Mouse (Mus musculus): Measurements from ENCODE around the gene Ccdc82.

Ccdc82 gene

GRCm38 (mm10) chr9:13246815-13247638 is at the start of gene Ccdc82:
Gene Ccdc82, plus strand, starts transcription at chr9:13246955.
- DNase-seq, result peak; percentile 95

DNA sequence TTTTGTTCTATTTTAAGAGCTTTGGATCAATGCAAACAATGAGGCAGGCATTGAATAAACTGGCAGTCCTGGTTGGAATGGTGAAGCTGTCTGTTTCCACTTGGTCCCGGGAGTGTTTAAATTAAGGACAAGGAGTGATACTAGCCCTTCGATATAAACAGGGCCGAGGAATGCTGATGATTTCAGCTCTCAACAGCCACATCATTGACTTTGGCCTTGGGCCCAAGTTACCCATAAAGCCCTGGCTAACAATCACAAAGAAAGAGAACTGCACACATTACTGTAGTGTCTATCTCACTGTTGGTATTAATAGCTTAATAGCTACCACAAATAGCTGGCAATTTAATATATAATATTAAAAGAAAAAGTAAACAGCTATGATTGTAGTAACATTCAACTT is 46.7 kb upstream of the Ccdc82 start:
- DNase-seq, result peak; percentile 21

DNA sequence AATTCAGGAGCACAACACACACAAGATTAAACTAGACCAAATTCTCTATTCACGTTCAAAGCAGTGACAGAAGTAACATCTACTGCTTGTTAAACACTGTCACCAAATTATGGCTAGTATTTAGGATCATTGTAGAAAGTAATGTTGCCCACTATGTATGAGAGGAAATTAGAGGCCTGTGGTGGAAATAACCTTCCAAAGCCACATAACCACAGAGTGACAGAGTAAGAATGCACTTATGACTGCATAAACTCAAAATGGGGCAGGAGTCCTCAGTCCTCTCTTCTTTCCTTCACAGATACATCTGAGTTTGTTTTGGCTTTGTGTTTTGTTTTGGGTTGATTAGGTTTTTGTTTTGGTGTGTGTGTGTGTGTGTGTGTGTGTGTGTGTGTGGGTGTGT is 43.6 kb upstream of the Ccdc82 start:
- no peak for DNase-seq

DNA sequence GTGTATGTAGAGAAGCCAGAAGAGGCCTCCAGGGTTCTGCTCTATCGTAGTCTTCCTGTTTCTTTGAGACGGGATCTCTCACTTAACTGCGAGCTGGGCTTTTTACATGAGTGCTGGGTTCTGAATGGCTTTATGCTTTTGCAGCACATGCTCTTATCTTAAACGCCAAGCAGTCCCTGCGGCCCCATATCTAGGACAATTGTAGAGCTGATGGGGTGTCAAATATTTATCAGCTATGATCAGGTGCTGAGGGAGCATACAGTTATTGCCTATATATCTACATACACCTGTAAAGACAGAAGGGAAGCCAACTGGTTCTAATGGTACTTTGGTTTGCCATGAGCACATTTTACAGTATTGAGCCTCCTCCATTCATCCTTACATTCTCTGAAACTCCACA is 43.1 kb upstream of the Ccdc82 start:
- DNase-seq, result no peak

DNA sequence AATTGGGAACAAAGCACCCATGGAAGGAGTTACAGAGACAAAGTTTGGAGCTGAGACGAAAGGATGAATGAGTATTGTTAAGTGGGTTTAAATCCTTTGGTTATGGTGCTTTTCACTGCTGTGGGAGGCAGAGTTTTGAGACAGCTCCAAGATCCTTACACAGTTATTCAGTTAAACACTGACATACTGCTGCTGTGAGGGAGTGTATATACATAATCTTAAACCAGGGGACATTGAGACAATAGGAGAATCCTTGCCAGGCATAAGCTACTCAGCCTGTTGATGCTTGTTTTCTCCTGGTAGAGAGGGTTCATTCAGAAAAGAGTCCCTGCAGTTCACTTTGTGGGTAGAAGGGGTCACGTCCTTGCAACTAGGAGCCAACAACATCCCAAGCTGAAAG is 40.4 kb upstream of the Ccdc82 start:
- DNase-seq, result no peak

DNA sequence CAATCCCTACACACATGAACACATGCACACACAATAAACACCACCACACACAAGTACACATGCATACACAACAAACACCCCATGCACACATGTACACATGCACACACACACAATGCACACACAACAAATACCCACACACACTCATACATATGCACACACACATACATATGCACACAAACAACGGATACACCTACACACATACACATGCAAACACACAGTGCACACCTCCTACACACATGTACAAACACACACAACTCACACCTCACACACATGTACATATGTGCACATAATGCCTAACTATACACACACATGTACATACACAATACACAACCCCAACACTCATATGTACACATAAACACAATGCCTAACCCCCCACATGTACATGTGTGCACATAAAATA is 20.9 kb upstream of the Ccdc82 start:
- DNase-seq, result no peak

DNA sequence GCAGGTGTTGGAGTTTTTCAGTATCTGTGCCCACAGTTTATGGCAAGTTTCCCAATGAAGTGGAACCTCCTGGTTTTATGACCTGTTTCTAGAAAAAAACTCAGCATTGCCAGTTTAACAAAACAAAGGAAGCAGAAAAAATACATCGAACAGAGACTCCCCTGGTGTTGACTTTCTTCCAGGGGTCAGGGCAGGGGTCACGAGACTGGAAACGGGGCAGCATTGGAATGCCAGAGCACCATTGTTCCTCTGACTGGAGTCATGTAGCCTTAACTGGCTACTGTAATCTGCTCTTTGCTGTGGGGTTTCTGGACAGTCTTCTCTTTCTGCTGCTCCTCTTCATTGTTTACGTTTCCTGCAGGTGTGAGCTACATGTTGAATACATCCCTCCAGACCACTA is 16.2 kb upstream of the Ccdc82 start:
- DNase-seq, result no peak

DNA sequence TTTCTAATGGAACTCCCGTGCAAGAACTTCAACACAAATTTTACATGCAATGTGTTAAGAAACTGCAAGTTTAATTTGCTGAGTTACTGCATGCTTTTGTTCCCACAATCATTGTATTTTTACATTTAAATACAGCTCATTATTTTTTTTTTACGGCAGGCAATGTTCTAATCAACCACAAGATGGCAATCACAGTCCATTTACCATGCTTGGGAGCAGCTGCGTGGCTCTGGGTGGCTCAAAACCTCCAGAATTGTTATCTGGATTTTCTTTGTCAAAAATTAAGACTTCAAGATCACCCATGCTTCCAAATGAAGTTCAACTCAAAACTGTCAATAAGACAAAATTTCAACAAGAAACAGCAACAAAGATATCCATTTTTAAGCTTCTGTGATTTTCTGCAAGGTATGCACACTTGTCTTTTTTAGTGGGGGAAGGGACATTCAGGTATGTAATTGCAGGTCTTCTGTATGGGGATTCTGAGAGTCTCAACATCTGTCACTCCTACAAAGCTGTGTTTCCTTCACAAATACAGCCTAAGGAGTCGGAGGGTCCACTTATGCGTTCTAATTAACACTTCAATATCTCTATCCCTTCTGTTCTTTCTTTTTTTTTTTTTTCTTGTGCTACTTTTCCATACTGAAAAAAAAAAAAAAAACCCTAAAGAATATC is 15.1 kb upstream of the Ccdc82 start:
- peak; percentile 38 for DNase-seq

- peak; percentile 43 for DNase-seq
Measured at GRCm38 (mm10) chr9:13242321-13242720, 4.4 kb upstream of the Ccdc82 start.

DNA sequence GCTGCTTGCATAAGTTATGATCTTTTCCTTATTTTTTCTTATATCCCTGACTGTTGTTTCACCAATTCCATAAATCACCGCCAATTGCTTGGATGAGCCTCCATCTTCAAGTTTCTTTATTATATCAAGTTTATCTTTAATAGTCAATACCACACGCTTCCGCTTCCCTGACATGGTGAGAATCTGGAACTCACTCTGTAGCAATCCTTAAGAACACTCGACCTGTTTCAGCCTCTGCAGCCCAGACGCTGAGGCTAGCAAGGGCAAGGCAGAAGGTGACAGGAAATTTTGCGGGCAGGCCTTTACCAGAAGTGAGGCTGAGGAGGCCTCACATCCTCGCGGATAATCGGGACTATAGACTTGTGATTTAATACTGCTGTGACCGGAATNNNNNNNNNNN is 1.3 kb upstream of the Ccdc82 start, which contains the start of gene Jrkl:
TSS of gene Jrkl (minus strand) at position 349 of the 400 bp plus-strand sequence.
- DNase-seq, result peak; percentile 59

- no peak for DNase-seq
Measured at GRCm38 (mm10) chr9:13248104-13248503, 1.3 kb downstream of the Ccdc82 start.

GRCm38 (mm10) chr9:13251251-13251650 is 4.5 kb downstream of the Ccdc82 start:
- no peak for DNase-seq

- DNase-seq, result no peak
Measured at GRCm38 (mm10) chr9:13256726-13257125, 10.0 kb downstream of the Ccdc82 start.

- no peak for DNase-seq
Measured at GRCm38 (mm10) chr9:13258173-13258572, 11.4 kb downstream of the Ccdc82 start.

DNA sequence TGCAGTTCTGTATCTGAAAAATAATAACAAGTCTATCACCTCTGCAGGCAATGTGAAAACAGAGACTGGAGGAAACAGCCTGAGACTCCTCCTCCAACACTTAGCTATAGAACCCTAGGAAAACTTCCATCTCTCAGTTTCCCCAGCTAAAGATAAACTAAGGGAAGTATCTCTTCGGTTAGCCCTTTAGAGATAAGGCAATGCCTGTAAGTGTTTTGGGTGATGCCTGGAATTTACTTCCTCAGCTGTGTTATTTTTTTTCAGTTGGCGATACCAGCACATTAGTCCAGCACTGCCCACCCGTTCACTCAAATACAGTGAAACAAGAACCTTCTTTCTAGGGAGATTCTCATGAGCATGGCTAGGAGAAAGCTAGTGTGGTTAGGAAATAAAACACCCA is 14.2 kb downstream of the Ccdc82 start:
- no peak for DNase-seq

DNA sequence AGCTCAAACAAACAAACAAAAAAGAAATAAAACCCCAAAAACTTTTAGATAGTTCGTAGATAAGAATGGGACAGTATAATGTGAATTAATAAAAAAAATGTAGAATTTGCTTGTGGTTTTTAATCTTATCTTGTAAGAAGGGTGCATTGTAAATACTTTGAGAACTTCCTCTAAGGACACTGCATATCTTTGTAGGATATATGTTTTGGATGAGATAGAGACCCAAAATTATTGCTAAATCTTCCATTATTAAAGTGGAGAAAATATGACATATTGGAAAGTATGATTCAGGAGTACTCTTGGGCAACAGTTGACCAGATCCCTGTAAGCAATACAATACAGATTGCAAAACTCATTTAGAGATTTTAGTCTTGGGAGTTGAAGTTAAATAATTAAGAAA is 26.5 kb downstream of the Ccdc82 start:
- DNase-seq, result no peak

- DNase-seq, result no peak
Measured at GRCm38 (mm10) chr9:13287482-13287881, 40.7 kb downstream of the Ccdc82 start.

- DNase-seq, result peak; percentile 95
Measured at GRCm38 (mm10) chr9:13296274-13297121, 49.7 kb downstream of the Ccdc82 start.

GRCm38 (mm10) chr9:13297122-13297667 is 50.4 kb downstream of the Ccdc82 start:
- no peak for DNase-seq

- DNase-seq, result peak; percentile 75
Measured at GRCm38 (mm10) chr9:13297668-13298512, 51.1 kb downstream of the Ccdc82 start, which contains the start of gene Maml2. Gene Maml2, plus strand, starts transcription at chr9:13297957.

DNA sequence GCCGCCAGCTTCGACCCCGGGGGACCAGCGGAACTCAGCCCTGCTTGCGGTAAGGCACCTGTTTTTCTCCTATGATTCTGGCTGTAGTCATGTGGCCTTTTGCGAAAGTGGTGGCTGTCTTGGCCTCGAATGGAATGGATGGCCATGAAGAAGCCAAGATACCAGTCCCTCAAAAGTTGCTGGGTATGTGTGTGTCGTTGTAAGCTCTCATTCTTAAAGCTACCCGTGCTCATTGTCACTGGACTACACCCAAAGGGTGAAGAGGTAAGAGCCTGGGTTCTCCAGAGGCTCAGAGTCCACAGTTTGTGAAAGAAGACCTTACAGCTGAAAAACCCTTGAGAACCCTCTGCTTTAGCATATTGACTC is 51.7 kb downstream of the Ccdc82 start:
- no peak for DNase-seq

DNA sequence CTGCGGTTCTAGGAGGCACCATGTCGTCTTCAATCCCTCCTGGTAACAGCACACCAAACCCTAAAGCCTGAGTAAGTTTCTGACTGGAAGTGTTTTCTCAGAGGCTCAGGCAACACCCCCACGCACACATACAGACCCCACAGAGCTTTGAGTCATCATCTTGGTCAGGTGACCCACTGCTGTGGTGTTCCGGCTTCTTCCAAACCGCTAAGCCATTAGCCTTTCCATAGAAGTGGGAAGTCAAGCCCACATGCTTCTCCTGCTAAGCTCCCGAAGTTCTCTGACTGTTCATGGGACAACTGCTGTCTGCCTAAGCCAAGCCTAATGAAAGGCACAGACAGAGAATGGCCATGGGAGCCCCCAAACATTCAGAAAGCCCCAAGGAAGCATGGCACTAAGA is 52.4 kb downstream of the Ccdc82 start:
- DNase-seq, result peak; percentile 49
